Mouse (Mus musculus) E14TG2a.4 (cell line): ENCODE measurements around the gene Tnfaip8l3.

ENCODE experiments used
- H3K27me3 ChIP-seq: 2 replicates; pipeline ENCODE4 v1.6.1; 2014; ENCODE audit warnings: low read length, control low read depth; ENCODE audit not compliant: insufficient read depth
- H3K36me3 ChIP-seq: 2 replicates; pipeline ENCODE4 v1.6.1; 2014; ENCODE audit warnings: low read length, control low read depth; ENCODE audit not compliant: insufficient read depth
- H3K4me1 ChIP-seq: replicated peaks from 2 replicates; pipeline ENCODE4 v1.6.1; 2014; ENCODE audit warnings: low read depth, low read length, control low read depth
- H3K4me3 ChIP-seq: replicated peaks from 2 replicates; pipeline ENCODE4 v1.5.1; 2014; ENCODE audit warnings: mild to moderate bottlenecking, low read length
- H3K9me3 ChIP-seq: 2 replicates; pipeline ENCODE4 v1.6.1; 2014; ENCODE audit warnings: low read length, control low read depth
- CTCF ChIP-seq: conservative IDR thresholded peaks from 2 replicates; pipeline ENCODE4 v1.5.1; 2014; ENCODE audit warnings: low read length
- NANOG ChIP-seq: IDR thresholded peaks from 2 replicates; pipeline ENCODE4 v1.6.1; 2014; ENCODE audit warnings: borderline replicate concordance, low read length, mixed read lengths
- POU5F1 ChIP-seq: IDR thresholded peaks from 2 replicates; pipeline ENCODE4 v1.6.1; 2014; ENCODE audit warnings: low read length, borderline replicate concordance

Gene Tnfaip8l3

DNA sequence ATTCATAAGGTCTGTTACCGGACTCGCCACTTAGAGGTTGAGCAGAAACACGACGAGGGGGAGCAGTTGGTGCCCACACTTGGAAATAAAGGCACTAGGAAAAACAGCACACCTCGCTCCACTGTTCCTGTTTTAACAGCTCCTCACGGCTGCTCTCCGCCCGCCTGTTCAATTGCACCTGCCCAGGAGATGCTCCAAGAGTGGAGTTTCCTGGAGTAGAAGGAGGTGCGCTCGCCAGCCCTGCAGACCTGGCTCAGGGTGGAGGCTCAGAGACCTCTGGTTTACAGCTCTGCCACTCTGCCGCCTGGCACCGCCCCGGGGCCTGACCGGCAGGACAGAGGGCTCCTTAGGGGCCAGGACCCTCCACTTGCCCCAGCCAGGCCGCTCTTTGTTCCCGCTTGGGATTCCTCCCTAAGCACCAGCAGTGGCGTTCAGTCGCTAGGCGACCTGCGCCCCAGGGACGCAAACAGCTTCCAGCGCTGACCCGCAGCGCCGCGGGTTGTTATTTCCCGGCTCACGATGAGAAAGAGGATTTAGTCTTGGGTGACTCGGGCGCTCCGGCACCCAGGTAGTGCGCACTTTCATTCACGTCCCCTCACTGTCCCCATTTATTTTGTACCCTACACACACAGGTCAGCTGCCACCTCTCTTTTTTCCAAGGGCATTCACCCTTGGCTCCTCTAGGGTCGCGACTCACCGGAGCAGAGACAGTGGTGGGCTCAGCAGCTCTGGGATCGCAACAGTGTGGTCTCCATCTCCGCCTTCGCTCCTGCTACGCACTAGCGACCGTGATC lies 93.7 kb downstream of the Tnfaip8l3 start:
- peaks cover 13% of the 10 kb centered on the region for H3K4me1 ChIP-seq
- peaks cover 46% of the 10 kb centered on the region for H3K27me3 ChIP-seq
- peak overlapping the region; percentile 80 for H3K4me3 ChIP-seq
- TF ChIP-seq CTCF, result no peak
- H3K36me3 ChIP-seq, result no peaks in the 10 kb centered on the region
- H3K9me3 ChIP-seq, result peaks cover 8% of the 10 kb centered on the region

DNA sequence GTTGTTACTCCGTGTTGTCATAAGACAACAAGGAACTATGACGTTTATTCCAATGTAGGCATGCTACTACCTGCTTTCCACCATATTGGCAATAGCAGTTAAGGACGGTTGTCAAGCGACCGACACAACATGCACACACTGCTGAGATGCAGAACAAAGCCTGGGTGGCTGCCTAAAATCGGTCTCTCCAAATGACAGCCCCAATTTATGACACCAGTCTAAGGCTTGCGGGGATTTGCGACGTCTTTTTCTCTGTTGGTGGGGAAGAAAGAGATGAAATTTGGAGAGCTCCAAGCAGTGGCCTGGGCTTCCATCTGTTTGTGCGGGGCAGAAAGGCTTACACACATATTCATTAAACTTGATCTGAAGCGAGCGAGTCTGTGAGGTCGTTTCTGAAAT lies 94.3 kb downstream of the Tnfaip8l3 start:
- no peaks in the 10 kb centered on the region for H3K36me3 ChIP-seq

More for the DNA sequence above, 94.3 kb downstream of the Tnfaip8l3 start:
- Histone ChIP-seq H3K27me3 (peaks cover 46% of the 10 kb centered on the region), H3K4me3 (peak overlapping the region; percentile 80), H3K9me3 (peaks cover 8% of the 10 kb centered on the region), H3K4me1 (peaks cover 13% of the 10 kb centered on the region)
- no peak for TF ChIP-seq CTCF
- TF ChIP-seq POU5F1, result no peak
- no peak for TF ChIP-seq NANOG
